Mouse (Mus musculus) embryonic facial prominence, embryonic 13.5 days (tissue): ENCODE data around the gene Slc2a6. TPM values are rescaled to one million over a fixed set of nuclear protein-coding genes. Genes with fewer than 3 reads are reported as not detected.

Source experiments
- ATAC-seq: fragments of 200-750 bp; cut with Nextera tagmentation; 2 replicates; pipeline ENCODE4 v1.8.0; 2017; ENCODE audit warnings: low read depth; ENCODE audit not compliant: insufficient number of reproducible peaks, insufficient read depth, low FRiP score, low TSS enrichment
- H3K27ac ChIP-seq: fragments of 300-500 bp; sonication (generic); 2 replicates; pipeline ENCODE4 v1.5.1; 2015; ENCODE audit warnings: moderate library complexity, mild to moderate bottlenecking, inconsistent platforms
- H3K27me3 ChIP-seq: fragments of 300-500 bp; sonication (generic); 2 replicates; pipeline ENCODE4 v1.6.1; 2015; ENCODE audit warnings: mild to moderate bottlenecking, inconsistent platforms
- H3K36me3 ChIP-seq: fragments of 300-500 bp; sonication (generic); 2 replicates; pipeline ENCODE4 v1.6.1; 2015; ENCODE audit warnings: mild to moderate bottlenecking, inconsistent platforms
- H3K4me1 ChIP-seq: fragments of 300-500 bp; sonication (generic); 2 replicates; pipeline ENCODE4 v1.6.1; 2015; ENCODE audit warnings: inconsistent platforms
- H3K4me2 ChIP-seq: fragments of 300-500 bp; sonication (generic); 2 replicates; pipeline ENCODE4 v1.6.1; 2015; ENCODE audit warnings: moderate library complexity, mild to moderate bottlenecking, inconsistent platforms
- H3K4me3 ChIP-seq: fragments of 300-500 bp; sonication (generic); 2 replicates; pipeline ENCODE4 v1.5.1; 2015; ENCODE audit warnings: mild to moderate bottlenecking, inconsistent platforms
- H3K9ac ChIP-seq: fragments of 300-500 bp; sonication (generic); 2 replicates; pipeline ENCODE4 v1.6.1; 2015; ENCODE audit warnings: mild to moderate bottlenecking, inconsistent platforms
- H3K9me3 ChIP-seq: fragments of 300-500 bp; sonication (generic); 2 replicates; pipeline ENCODE4 v1.6.1; 2016; ENCODE audit warnings: inconsistent platforms
- WGBS: fragments of 180-500 bp; shearing (Covaris S2); methylation state at CpG from one replicate; pipeline ENCODE4 v1.1.7; 2015; ENCODE audit warnings: mixed read lengths; 5-methylcytosine and 5-hydroxymethylcytosine counted together
- polyA plus RNA-seq: library from polyadenylated mRNA; unstranded; fragments of >200 nt; fragmentation: Nextera tagmentation; extraction: Ambion mirVana; gene quantifications from 2 replicates; pipeline ENCODE4 v1.2.1, GENCODE M21; 2015

The Slc2a6 gene
- 0.44 and 0.84 TPM in 2 replicates for polyA plus RNA-seq

GRCm38 (mm10) chr2:27027618-27028436 is at the start of gene Slc2a6:
Slc2a6 (minus strand) TSS chr2:27027998.
- Histone ChIP-seq H3K4me3 (peak within 1 kb of the TSS; percentile 32), H3K27ac (no peak within 1 kb of the TSS), H3K36me3 (no peaks in the 10 kb centered on the region), H3K27me3 (peaks cover 14% of the 10 kb centered on the region), H3K4me1 (peaks cover 8% of the 10 kb centered on the region; the same call in 1 of the 2 replicates), H3K4me2 (peak within 1 kb of the TSS; percentile 66), H3K9me3 (no peaks in the 10 kb centered on the region), H3K9ac (peak within 1 kb of the TSS; percentile 51)
- peak; percentile 90 for ATAC-seq
- 2% methylated on average over 38 of the region's 38 CpGs for WGBS

DNA sequence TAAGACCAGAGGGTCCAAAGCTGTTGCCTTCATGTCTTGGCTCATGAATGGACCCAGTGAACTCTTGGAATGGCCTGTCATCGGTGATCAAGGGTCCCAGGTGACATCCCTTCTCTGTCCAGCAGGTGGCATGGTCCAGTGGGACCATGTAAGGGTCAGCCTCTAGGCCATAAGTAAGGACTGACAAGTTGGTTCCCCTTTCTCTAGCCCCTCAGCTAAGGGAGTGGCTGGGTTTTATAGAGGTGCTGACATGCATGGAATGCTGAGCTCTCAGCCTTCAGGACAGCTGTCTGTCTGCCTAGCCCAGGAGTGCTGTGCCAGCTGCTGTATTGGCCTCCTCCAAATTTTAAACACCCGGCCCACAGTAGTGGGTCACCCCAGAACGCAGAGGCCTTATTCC is 47.7 kb upstream of the Slc2a6 start:
- no peak for ATAC-seq
- H3K4me1 ChIP-seq: peaks cover 46% of the 10 kb centered on the region

DNA sequence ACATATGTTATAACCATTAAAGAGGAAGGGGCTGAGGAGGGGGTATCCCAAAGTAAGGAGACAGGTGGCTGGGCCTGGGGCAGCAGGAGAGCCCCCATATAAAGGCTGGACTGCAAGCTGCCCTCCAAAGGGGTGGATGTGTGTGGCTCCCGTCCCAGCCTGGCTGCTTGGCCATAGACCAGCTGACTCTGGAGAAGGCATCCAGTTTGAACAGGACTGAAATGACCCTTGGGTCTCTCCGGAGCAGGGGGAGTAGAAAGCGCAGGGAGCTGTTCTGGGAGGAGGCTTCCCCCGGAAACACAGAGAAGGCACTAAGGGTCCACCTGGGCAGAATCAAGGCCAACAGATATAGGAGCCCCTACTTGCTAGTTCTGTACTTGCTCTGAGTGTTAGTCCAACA is 47.0 kb upstream of the Slc2a6 start:
- H3K4me2 ChIP-seq: no peak overlapping the region
- WGBS: 86% methylated on average over 4 of the region's 4 CpGs
- peaks cover 15% of the 10 kb centered on the region for H3K27me3 ChIP-seq
- no peak overlapping the region for H3K9ac ChIP-seq
- ATAC-seq: no peak
- no peaks in the 10 kb centered on the region for H3K36me3 ChIP-seq
- no peak overlapping the region for H3K27ac ChIP-seq
- peaks cover 39% of the 10 kb centered on the region for H3K4me1 ChIP-seq
- H3K4me3 ChIP-seq: no peak overlapping the region
- H3K9me3 ChIP-seq: no peaks in the 10 kb centered on the region

More for the DNA sequence above, 47.7 kb upstream of the Slc2a6 start:
- Histone ChIP-seq H3K36me3 (no peaks in the 10 kb centered on the region), H3K9ac (no peak overlapping the region), H3K27me3 (peaks cover 15% of the 10 kb centered on the region), H3K27ac (no peak overlapping the region), H3K4me3 (no peak overlapping the region), H3K9me3 (no peaks in the 10 kb centered on the region), H3K4me2 (no peak overlapping the region)
- 66% methylated on average over 3 of the region's 3 CpGs for WGBS

DNA sequence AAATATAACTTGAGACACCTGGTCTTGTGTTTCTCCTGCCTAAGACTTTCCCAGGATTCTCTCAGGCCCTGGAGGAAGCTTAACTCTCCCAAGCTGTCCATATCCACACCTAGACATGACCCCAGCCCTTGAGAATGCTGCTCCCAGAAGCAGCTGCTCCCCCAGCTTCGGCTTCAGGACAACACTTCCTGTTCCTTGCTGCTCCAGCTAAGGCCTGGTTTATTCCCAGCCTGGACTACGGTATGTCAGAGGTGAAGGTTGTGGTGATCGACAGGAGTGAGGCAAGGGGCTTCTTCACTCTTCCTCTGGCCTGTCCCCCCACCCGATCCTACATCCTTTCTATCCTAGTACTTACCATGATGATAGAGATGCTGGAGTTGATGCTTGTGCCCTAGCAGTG is 45.6 kb upstream of the Slc2a6 start:
- peaks cover 11% of the 10 kb centered on the region for H3K27me3 ChIP-seq
- H3K27ac ChIP-seq: no peak overlapping the region
- WGBS: 65% methylated on average over 4 of the region's 4 CpGs
- peaks cover 25% of the 10 kb centered on the region for H3K4me1 ChIP-seq
- ATAC-seq: no peak
- no peak overlapping the region for H3K4me2 ChIP-seq
- H3K4me3 ChIP-seq: no peak overlapping the region
- no peaks in the 10 kb centered on the region for H3K9me3 ChIP-seq
- H3K36me3 ChIP-seq: no peaks in the 10 kb centered on the region
- H3K9ac ChIP-seq: no peak overlapping the region

DNA sequence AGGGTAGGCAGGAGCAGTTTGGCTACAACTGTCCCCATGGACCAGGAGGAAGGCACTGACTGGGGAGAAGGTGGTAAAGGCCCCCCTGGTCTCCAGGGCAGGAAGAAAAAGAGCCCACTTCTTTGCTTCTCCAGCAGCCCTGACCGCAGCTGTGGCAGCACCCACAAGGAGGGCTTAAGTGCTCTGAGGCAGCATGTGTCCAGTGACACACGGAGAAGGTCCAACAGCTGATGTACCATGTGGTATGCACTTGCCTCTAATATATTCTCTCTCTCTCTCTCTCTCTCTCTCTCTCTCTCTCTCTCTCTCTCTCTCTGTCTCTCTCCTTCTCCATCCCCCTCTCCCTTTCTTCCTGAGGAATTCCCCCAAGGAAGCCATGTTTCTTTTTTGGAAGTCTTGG is 44.2 kb upstream of the Slc2a6 start, which contains the start of gene Mymk:
Mymk (minus strand) TSS at position 202 of the 400 bp plus-strand sequence.
- no peak for ATAC-seq
- Histone ChIP-seq H3K9me3 (no peaks in the 10 kb centered on the region), H3K9ac (no peak within 1 kb of the TSS), H3K36me3 (no peaks in the 10 kb centered on the region), H3K27ac (no peak within 1 kb of the TSS), H3K4me1 (peaks cover 15% of the 10 kb centered on the region), H3K27me3 (no peaks in the 10 kb centered on the region), H3K4me3 (no peak within 1 kb of the TSS), H3K4me2 (no peak within 1 kb of the TSS)
- 63% methylated on average over 2 of the region's 2 CpGs for WGBS

- Histone ChIP-seq H3K27ac (no peak overlapping the region), H3K9ac (no peak overlapping the region), H3K9me3 (no peaks in the 10 kb centered on the region), H3K27me3 (no peaks in the 10 kb centered on the region), H3K4me1 (peaks cover 15% of the 10 kb centered on the region), H3K36me3 (no peaks in the 10 kb centered on the region), H3K4me3 (no peak overlapping the region), H3K4me2 (no peak overlapping the region)
- no peak for ATAC-seq
- 34% methylated on average over 4 of the region's 4 CpGs for WGBS
Observed at GRCm38 (mm10) chr2:27071137-27071536, 43.3 kb upstream of the Slc2a6 start.

- H3K27me3 ChIP-seq: no peaks in the 10 kb centered on the region
- H3K4me3 ChIP-seq: no peak overlapping the region
- H3K9me3 ChIP-seq: no peaks in the 10 kb centered on the region
- H3K36me3 ChIP-seq: no peaks in the 10 kb centered on the region
- H3K4me2 ChIP-seq: no peak overlapping the region
- no peak for ATAC-seq
- WGBS: 77% methylated on average over 2 of the region's 2 CpGs
- H3K9ac ChIP-seq: no peak overlapping the region
- peaks cover 15% of the 10 kb centered on the region for H3K4me1 ChIP-seq
- H3K27ac ChIP-seq: no peak overlapping the region
Observed at GRCm38 (mm10) chr2:27070247-27070813, 42.5 kb upstream of the Slc2a6 start.

DNA sequence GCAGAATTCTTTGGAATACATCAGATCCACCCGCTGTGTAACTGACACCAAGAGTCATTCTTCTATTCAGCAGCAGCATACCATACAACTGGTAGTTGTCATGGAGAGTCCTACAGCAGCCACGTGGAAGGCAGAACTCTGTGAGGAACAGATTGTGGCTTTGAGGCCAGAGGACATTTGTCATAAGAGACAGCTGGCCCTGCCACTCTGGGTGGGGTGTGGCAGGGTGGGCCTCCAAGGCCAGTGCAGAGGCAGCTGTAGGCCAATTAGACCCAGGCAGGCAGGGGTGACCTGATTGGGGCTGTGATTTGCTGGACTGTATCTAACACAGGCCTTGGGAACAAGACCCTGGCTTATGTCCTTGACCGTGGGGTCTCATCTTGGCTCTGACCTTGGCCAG is 41.8 kb upstream of the Slc2a6 start:
- peaks cover 15% of the 10 kb centered on the region for H3K4me1 ChIP-seq
- ATAC-seq: no peak
- no peak overlapping the region for H3K9ac ChIP-seq
- H3K4me3 ChIP-seq: no peak overlapping the region
- H3K4me2 ChIP-seq: no peak overlapping the region
- no peaks in the 10 kb centered on the region for H3K27me3 ChIP-seq
- H3K36me3 ChIP-seq: no peaks in the 10 kb centered on the region
- WGBS: 60% methylated on average over 3 of the region's 3 CpGs
- no peak overlapping the region for H3K27ac ChIP-seq
- H3K9me3 ChIP-seq: no peaks in the 10 kb centered on the region

- peaks cover 10% of the 10 kb centered on the region; the same call in 1 of the 2 replicates for H3K4me1 ChIP-seq
- ATAC-seq: no peak
- H3K36me3 ChIP-seq: no peaks in the 10 kb centered on the region
- H3K27ac ChIP-seq: no peak overlapping the region
- H3K9me3 ChIP-seq: no peaks in the 10 kb centered on the region
- H3K27me3 ChIP-seq: no peaks in the 10 kb centered on the region
- no peak overlapping the region for H3K9ac ChIP-seq
- 43% methylated on average over 2 of the region's 2 CpGs for whole genome bisulfite sequencing
- no peak overlapping the region for H3K4me3 ChIP-seq
- H3K4me2 ChIP-seq: no peak overlapping the region
Observed at GRCm38 (mm10) chr2:27067996-27068395, 40.2 kb upstream of the Slc2a6 start.

- WGBS: 85% methylated on average over 2 of the region's 2 CpGs
- Histone ChIP-seq H3K27me3 (no peaks in the 10 kb centered on the region), H3K4me1 (peaks cover 7% of the 10 kb centered on the region; the same call in 1 of the 2 replicates)
Observed at GRCm38 (mm10) chr2:27067124-27067523, 39.3 kb upstream of the Slc2a6 start.

GRCm38 (mm10) chr2:27059187-27059586 is 31.4 kb upstream of the Slc2a6 start:
- no peaks in the 10 kb centered on the region for H3K36me3 ChIP-seq
- peaks cover 18% of the 10 kb centered on the region for H3K4me1 ChIP-seq
- ATAC-seq: 0 out of 2 replicates have a peak, but pooled peaks have one; percentile 17
- H3K9ac ChIP-seq: no peak overlapping the region
- peak overlapping the region; percentile 73 for H3K27ac ChIP-seq
- no peaks in the 10 kb centered on the region for H3K27me3 ChIP-seq
- WGBS: 70% methylated on average over 9 of the region's 9 CpGs
- H3K4me3 ChIP-seq: no peak overlapping the region
- H3K9me3 ChIP-seq: no peaks in the 10 kb centered on the region
- peak overlapping the region; percentile 26 for H3K4me2 ChIP-seq

More at GRCm38 (mm10) chr2:27067124-27067523, 39.3 kb upstream of the Slc2a6 start:
- H3K36me3 ChIP-seq: no peaks in the 10 kb centered on the region
- no peak overlapping the region for H3K9ac ChIP-seq
- H3K9me3 ChIP-seq: no peaks in the 10 kb centered on the region
- no peak overlapping the region for H3K4me2 ChIP-seq
- H3K4me3 ChIP-seq: no peak overlapping the region
- ATAC-seq: no peak
- no peak overlapping the region for H3K27ac ChIP-seq

DNA sequence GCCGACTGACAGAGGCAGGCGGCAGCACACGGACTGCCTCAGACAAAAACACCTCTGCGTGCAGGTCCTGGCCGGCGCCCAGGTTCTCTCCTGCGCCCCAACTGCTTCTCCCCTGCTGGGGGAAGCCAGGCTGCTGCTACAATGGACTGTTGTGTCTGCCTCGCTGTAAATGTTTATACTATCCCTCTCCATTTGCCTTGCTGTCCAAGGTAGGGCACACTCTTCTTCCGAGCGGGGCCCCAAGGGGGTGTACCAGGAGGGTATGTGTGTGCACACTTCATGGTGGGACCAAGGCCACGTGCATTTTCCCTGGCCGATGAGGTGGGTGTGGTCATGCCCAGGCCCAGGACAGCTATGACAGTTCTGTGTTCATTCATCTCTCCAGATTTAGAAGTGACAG is 31.0 kb upstream of the Slc2a6 start:
- no peaks in the 10 kb centered on the region for H3K27me3 ChIP-seq
- H3K9me3 ChIP-seq: no peaks in the 10 kb centered on the region
- peak; percentile 65; the same call in 1 of the 2 replicates for ATAC-seq
- peak overlapping the region; percentile 73 for H3K27ac ChIP-seq
- H3K9ac ChIP-seq: 0 out of 2 replicates have a peak overlapping the region, but pooled peaks have one; percentile 49
- no peaks in the 10 kb centered on the region for H3K36me3 ChIP-seq
- H3K4me3 ChIP-seq: no peak overlapping the region
- WGBS: 39% methylated on average over 12 of the region's 12 CpGs
- H3K4me1 ChIP-seq: peaks cover 18% of the 10 kb centered on the region
- H3K4me2 ChIP-seq: peak overlapping the region; percentile 26
